Mouse (Mus musculus): ENCODE results near the gene Sart1. TPM values are rescaled to one million over a fixed set of nuclear protein-coding genes. Genes with fewer than 3 reads are reported as not detected.
A peak's percentile ranks its signal among the peaks of the same experiment; 100 is the strongest.

The Sart1 gene
- total RNA-seq, 1 experiment = 111 TPM

GRCm38 (mm10) chr19:5337975-5338374 is 50.5 kb downstream of the Sart1 start:
- no peaks in the 10 kb centered on the region for H3K36me3 ChIP-seq (ENCODE audit: control insufficient read depth, insufficient read depth, low read length, poor library complexity, severe bottlenecking)
- peak; percentile 81 for DNase-seq (ENCODE audit: low read depth, low spot score)
- H3K4me3 ChIP-seq (ENCODE audit: insufficient read depth in 1 of 2, low read depth in 1 of 2, low read length in 2 of 2, poor library complexity in 1 of 2, severe bottlenecking in 1 of 2) = no peak overlapping the region
- in situ Hi-C loops (cut with MboI; ENCODE audit: low sequenced_read_pairs in 2 of 2, unreplicated experiment in 2 of 2) = no loop called here
- H3K4me1 ChIP-seq (ENCODE audit: control insufficient read depth in 2 of 2, insufficient read depth in 2 of 2, low read length in 2 of 2, poor library complexity in 1 of 2) = peaks cover 0 to 2% of the 10 kb centered on the region in 2 experiments; a peak in 2 of 4 replicates
- H3K9ac ChIP-seq (ENCODE audit: insufficient read depth, low read depth, low read length, poor library complexity, severe bottlenecking) = no peak overlapping the region
- no peak overlapping the region for H3K27ac ChIP-seq (ENCODE audit: insufficient read depth, low read depth, low read length, poor library complexity, severe bottlenecking)
- no peak for TF ChIP-seq CHD2 (IDR thresholded peaks at IDR 0.05; ENCODE audit: low read depth, low read length)
- no peak for TF ChIP-seq MAFK (IDR thresholded peaks at IDR 0.05; ENCODE audit: insufficient read depth, low read depth, low read length)
- no peak for TF ChIP-seq HCFC1 (IDR thresholded peaks at IDR 0.05; ENCODE audit: borderline replicate concordance, insufficient read depth, low read length)
- peak; percentile 36; the same call in 1 of the 2 replicates for TF ChIP-seq ZC3H11A (IDR thresholded peaks at IDR 0.05; ENCODE audit: borderline replicate concordance, low read depth, low read length)
- TF ChIP-seq ZNF384 (IDR thresholded peaks at IDR 0.05; ENCODE audit: low read depth, low read length) = no peak
- H3K9me3 ChIP-seq (ENCODE audit: control insufficient read depth, insufficient read depth, low read depth, low read length) = no peaks in the 10 kb centered on the region

DNA sequence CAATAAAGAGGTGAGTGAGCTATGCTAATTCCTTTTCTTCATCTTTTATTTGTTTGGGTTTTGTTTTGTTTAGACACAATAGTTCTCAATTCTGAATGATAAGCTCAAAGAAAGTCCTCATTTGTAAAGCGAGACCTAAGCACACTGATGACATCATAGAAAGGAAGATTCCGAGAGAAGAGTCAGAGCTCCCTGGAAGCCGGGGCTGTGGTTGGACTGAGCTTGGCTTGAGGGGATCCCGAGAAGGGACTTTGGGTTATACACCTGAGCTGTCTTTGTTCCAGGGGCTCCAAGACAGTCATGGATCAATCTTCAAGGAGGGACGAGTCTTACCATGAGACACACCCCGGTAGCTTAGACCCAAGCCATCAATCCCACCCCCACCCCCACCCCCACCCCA is 53.1 kb downstream of the Sart1 start, which contains the start of gene Catsper1:
Gene Catsper1 (plus strand): TSS at position 301 of the 400 bp plus-strand sequence.
- no peak within 1 kb of the TSS for H3K4me3 ChIP-seq (ENCODE audit: insufficient read depth in 1 of 2, low read depth in 1 of 2, low read length in 2 of 2, poor library complexity in 1 of 2, severe bottlenecking in 1 of 2)
- H3K9ac ChIP-seq (ENCODE audit: insufficient read depth, low read depth, low read length, poor library complexity, severe bottlenecking) = no peak within 1 kb of the TSS
- in situ Hi-C loops (cut with MboI; ENCODE audit: low sequenced_read_pairs in 2 of 2, unreplicated experiment in 2 of 2) = no loop called here
- no peak within 1 kb of the TSS for H3K27ac ChIP-seq (ENCODE audit: insufficient read depth, low read depth, low read length, poor library complexity, severe bottlenecking)
- no peaks in the 10 kb centered on the region for H3K9me3 ChIP-seq (ENCODE audit: control insufficient read depth, insufficient read depth, low read depth, low read length)
- no peaks in the 10 kb centered on the region for H3K36me3 ChIP-seq (ENCODE audit: control insufficient read depth, insufficient read depth, low read length, poor library complexity, severe bottlenecking)
- no peak for DNase-seq (ENCODE audit: low read depth, low spot score)
- H3K4me1 ChIP-seq (ENCODE audit: control insufficient read depth in 2 of 2, insufficient read depth in 2 of 2, low read length in 2 of 2, poor library complexity in 1 of 2) = peaks cover 0 to 2% of the 10 kb centered on the region in 2 experiments; a peak in 2 of 4 replicates
- no peak for TF ChIP-seq MAFK (IDR thresholded peaks at IDR 0.05; ENCODE audit: insufficient read depth, low read depth, low read length)
- TF ChIP-seq HCFC1 (IDR thresholded peaks at IDR 0.05; ENCODE audit: borderline replicate concordance, insufficient read depth, low read length) = no peak
- TF ChIP-seq ZNF384 (IDR thresholded peaks at IDR 0.05; ENCODE audit: low read depth, low read length) = no peak
- TF ChIP-seq CHD2 (IDR thresholded peaks at IDR 0.05; ENCODE audit: low read depth, low read length) = no peak
- no peak for TF ChIP-seq ZC3H11A (IDR thresholded peaks at IDR 0.05; ENCODE audit: borderline replicate concordance, low read depth, low read length)

- H3K36me3 ChIP-seq (ENCODE audit: control insufficient read depth, insufficient read depth, low read length, poor library complexity, severe bottlenecking) = no peaks in the 10 kb centered on the region
- H3K27ac ChIP-seq (ENCODE audit: insufficient read depth, low read depth, low read length, poor library complexity, severe bottlenecking) = no peak overlapping the region
- TF ChIP-seq ZC3H11A (IDR thresholded peaks at IDR 0.05; ENCODE audit: borderline replicate concordance, low read depth, low read length) (no peak), MAFK (IDR thresholded peaks at IDR 0.05; ENCODE audit: insufficient read depth, low read depth, low read length) (no peak), CHD2 (IDR thresholded peaks at IDR 0.05; ENCODE audit: low read depth, low read length) (no peak), ZNF384 (IDR thresholded peaks at IDR 0.05; ENCODE audit: low read depth, low read length) (no peak), HCFC1 (IDR thresholded peaks at IDR 0.05; ENCODE audit: borderline replicate concordance, insufficient read depth, low read length) (no peak)
- no peaks in the 10 kb centered on the region for H3K9me3 ChIP-seq (ENCODE audit: control insufficient read depth, insufficient read depth, low read depth, low read length)
- H3K9ac ChIP-seq (ENCODE audit: insufficient read depth, low read depth, low read length, poor library complexity, severe bottlenecking) = no peak overlapping the region
- H3K4me1 ChIP-seq (ENCODE audit: control insufficient read depth in 2 of 2, insufficient read depth in 2 of 2, low read length in 2 of 2, poor library complexity in 1 of 2) = peaks cover 0 to 2% of the 10 kb centered on the region in 2 experiments; a peak in 2 of 4 replicates
- in situ Hi-C loops (cut with MboI; ENCODE audit: low sequenced_read_pairs in 2 of 2, unreplicated experiment in 2 of 2) = no loop called here
- no peak overlapping the region for H3K4me3 ChIP-seq (ENCODE audit: insufficient read depth in 1 of 2, low read depth in 1 of 2, low read length in 2 of 2, poor library complexity in 1 of 2, severe bottlenecking in 1 of 2)
- DNase-seq (ENCODE audit: low read depth, low spot score) = no peak
These were observed 53.8 kb downstream of the Sart1 start for GRCm38 (mm10) chr19:5334741-5335140.

GRCm38 (mm10) chr19:5327970-5328369 is 60.5 kb downstream of the Sart1 start:
- Histone ChIP-seq H3K27ac (ENCODE audit: insufficient read depth, low read depth, low read length, poor library complexity, severe bottlenecking) (no peak overlapping the region), H3K9ac (ENCODE audit: insufficient read depth, low read depth, low read length, poor library complexity, severe bottlenecking) (peak overlapping the region; percentile 23; the same call in 1 of the 2 replicates), H3K9me3 (ENCODE audit: control insufficient read depth, insufficient read depth, low read depth, low read length) (no peaks in the 10 kb centered on the region), H3K4me1 (ENCODE audit: control insufficient read depth in 2 of 2, insufficient read depth in 2 of 2, low read length in 2 of 2, poor library complexity in 1 of 2) (peaks cover 0 to 3% of the 10 kb centered on the region in 2 experiments; a peak in 1 of 4 replicates), H3K36me3 (ENCODE audit: control insufficient read depth, insufficient read depth, low read length, poor library complexity, severe bottlenecking) (no peaks in the 10 kb centered on the region), H3K4me3 (ENCODE audit: insufficient read depth in 1 of 2, low read depth in 1 of 2, low read length in 2 of 2, poor library complexity in 1 of 2, severe bottlenecking in 1 of 2) (peak overlapping the region in 1 of 2 experiments; percentile 30; a peak in 1 of 4 replicates)
- DNase-seq (ENCODE audit: low read depth, low spot score) = no peak
- TF ChIP-seq HCFC1 (IDR thresholded peaks at IDR 0.05; ENCODE audit: borderline replicate concordance, insufficient read depth, low read length) (no peak), ZNF384 (IDR thresholded peaks at IDR 0.05; ENCODE audit: low read depth, low read length) (no peak), MAFK (IDR thresholded peaks at IDR 0.05; ENCODE audit: insufficient read depth, low read depth, low read length) (no peak), CHD2 (IDR thresholded peaks at IDR 0.05; ENCODE audit: low read depth, low read length) (no peak), ZC3H11A (IDR thresholded peaks at IDR 0.05; ENCODE audit: borderline replicate concordance, low read depth, low read length) (no peak)
- in situ Hi-C loops (cut with MboI; ENCODE audit: low sequenced_read_pairs in 2 of 2, unreplicated experiment in 2 of 2) = no loop called here

Other genes starting within 250 kb of the Sart1 start
- gene Pacs1, start 115.6 kb downstream of the Sart1 start, total RNA-seq (2012; rRNA removed) = 5.4 and 7.2 TPM in 2 replicates
- gene Sf3b2, start 93.2 kb downstream of the Sart1 start, total RNA-seq (2012; rRNA removed) = 165 and 175 TPM in 2 replicates
- 2.1 and 3.2 TPM in 2 replicates for gene Gal3st3, start 90.4 kb downstream of the Sart1 start, total RNA-seq (2012; rRNA removed)
- not detected in 2 replicates for gene Catsper1, start 53.0 kb downstream of the Sart1 start, total RNA-seq (2012; rRNA removed)
- gene Cst6, start 39.1 kb downstream of the Sart1 start, total RNA-seq (2012; rRNA removed) = 1.1 and 2.1 TPM in 2 replicates
- gene Eif1ad, start 22.0 kb downstream of the Sart1 start, total RNA-seq (2012; rRNA removed) = 101 and 127 TPM in 2 replicates
- gene Banf1, start 21.5 kb downstream of the Sart1 start, total RNA-seq (2012; rRNA removed) = 213 and 281 TPM in 2 replicates
- gene Tsga10ip, start 13.8 kb upstream of the Sart1 start, total RNA-seq (2012; rRNA removed) = 1.5 and 2.7 TPM in 2 replicates
- 121 and 124 TPM in 2 replicates for gene Drap1, start 36.3 kb upstream of the Sart1 start, total RNA-seq (2012; rRNA removed)
- 13.8 and 13.9 TPM in 2 replicates for gene AI837181, start 36.4 kb upstream of the Sart1 start, total RNA-seq (2012; rRNA removed)
- 1.0 and 3.0 TPM in 2 replicates for gene Fosl1, start 58.8 kb upstream of the Sart1 start, total RNA-seq (2012; rRNA removed)
- gene Ccdc85b, start 69.2 kb upstream of the Sart1 start, total RNA-seq (2012; rRNA removed) = 4.9 and 5.4 TPM in 2 replicates
- gene Fibp, start 71.9 kb upstream of the Sart1 start, total RNA-seq (2012; rRNA removed) = 52.4 and 62.0 TPM in 2 replicates
- 4.5 and 11.7 TPM in 2 replicates for gene Ctsw, start 79.8 kb upstream of the Sart1 start, total RNA-seq (2012; rRNA removed)
- gene Efemp2, start 85.3 kb upstream of the Sart1 start, total RNA-seq (2012; rRNA removed) = 18.0 and 23.9 TPM in 2 replicates
- 31.3 and 36.4 TPM in 2 replicates for gene Mus81, start 99.7 kb upstream of the Sart1 start, total RNA-seq (2012; rRNA removed)
- gene Cfl1, start 101.8 kb upstream of the Sart1 start, total RNA-seq (2012; rRNA removed) = 775 and 955 TPM in 2 replicates
- gene 1700020D05Rik, start 115.1 kb upstream of the Sart1 start, total RNA-seq (2012; rRNA removed) = 1.7 and 1.8 TPM in 2 replicates
- gene Snx32, start 121.8 kb upstream of the Sart1 start, total RNA-seq (2012; rRNA removed) = 3.3 and 5.0 TPM in 2 replicates
- gene Ovol1, start 171.9 kb upstream of the Sart1 start, total RNA-seq (2012; rRNA removed) = 0.58 and 1.1 TPM in 2 replicates
- gene Ap5b1, start 179.3 kb upstream of the Sart1 start, total RNA-seq (2012; rRNA removed) = 6.4 and 9.5 TPM in 2 replicates
- gene Rnaseh2c, start 213.2 kb upstream of the Sart1 start, total RNA-seq (2012; rRNA removed) = 87.9 and 99.5 TPM in 2 replicates
- 52.2 and 75.6 TPM in 2 replicates for gene Kat5, start 221.5 kb upstream of the Sart1 start, total RNA-seq (2012; rRNA removed)
- 9.7 and 12.1 TPM in 2 replicates for gene Rela, start 248.8 kb upstream of the Sart1 start, total RNA-seq (2012; rRNA removed)

Measured in ES-E14 (cell line).